Mouse (Mus musculus) layer of hippocampus, adult 11-12 months (tissue): ENCODE data around the gene Asnsd1.
"Not testable (repeated sequence)": the region's sequence is repeated elsewhere in the genome, so short reads cannot be mapped to it uniquely, and the experiment has no call there.

Source experiments
- DNase-seq: peaks from one replicate; pipeline ENCODE4 v3.0.0; 2022; ENCODE audit warnings: low spot score

The Asnsd1 gene

GRCm38 (mm10) chr1:53352327-53353261 is at the start of gene Asnsd1, which contains the start of the genes Asdurf and Gm28551:
Gene Asnsd1 (minus strand): TSS chr1:53352752.
Gene Asdurf (minus strand): TSS chr1:53352619.
Gene Gm28551 (minus strand): TSS chr1:53352667.
- DNase-seq = peak; percentile 98

GRCm38 (mm10) chr1:53393936-53394760 is 41.6 kb upstream of the Asnsd1 start:
- DNase-seq = peak; percentile 3

- DNase-seq = no peak
These were observed 36.2 kb upstream of the Asnsd1 start for GRCm38 (mm10) chr1:53388762-53389161.

GRCm38 (mm10) chr1:53384085-53384688 is 31.6 kb upstream of the Asnsd1 start:
- no peak for DNase-seq

GRCm38 (mm10) chr1:53377731-53378130 is 25.2 kb upstream of the Asnsd1 start:
- no peak for DNase-seq

GRCm38 (mm10) chr1:53375965-53376364 is 23.4 kb upstream of the Asnsd1 start:
- not testable (repeated sequence) for DNase-seq

- no peak for DNase-seq
These were observed 6.4 kb upstream of the Asnsd1 start for GRCm38 (mm10) chr1:53358988-53359387.

- DNase-seq = no peak
These were observed 11.5 kb downstream of the Asnsd1 start for GRCm38 (mm10) chr1:53341071-53341470.

GRCm38 (mm10) chr1:53337403-53337802 is 15.1 kb downstream of the Asnsd1 start:
- DNase-seq = not testable (repeated sequence)

- DNase-seq = no peak
These were observed 17.1 kb downstream of the Asnsd1 start for GRCm38 (mm10) chr1:53335465-53335864.

- not testable (repeated sequence) for DNase-seq
These were observed 19.0 kb downstream of the Asnsd1 start for GRCm38 (mm10) chr1:53333527-53333926.

- no peak for DNase-seq
These were observed 27.6 kb downstream of the Asnsd1 start for GRCm38 (mm10) chr1:53324827-53325494.

- no peak for DNase-seq
These were observed 28.3 kb downstream of the Asnsd1 start for GRCm38 (mm10) chr1:53324277-53324676.

- no peak for DNase-seq
These were observed 29.3 kb downstream of the Asnsd1 start for GRCm38 (mm10) chr1:53323254-53323653.

GRCm38 (mm10) chr1:53321662-53322344 is 30.7 kb downstream of the Asnsd1 start:
- no peak for DNase-seq

- peak; percentile 85 for DNase-seq
These were observed 39.3 kb downstream of the Asnsd1 start, which contains the start of gene Osgepl1 for GRCm38 (mm10) chr1:53312989-53313967. Gene Osgepl1 (plus strand): TSS chr1:53313624.

- no peak for DNase-seq
These were observed 52.0 kb downstream of the Asnsd1 start for GRCm38 (mm10) chr1:53300506-53300905.

GRCm38 (mm10) chr1:53296581-53297383 is 55.8 kb downstream of the Asnsd1 start, which contains the start of the genes Pms1, Ormdl1 and Gm28778:
Gene Pms1 (minus strand): TSS chr1:53297018.
Gene Ormdl1 (plus strand): TSS chr1:53297095.
Gene Gm28778 (plus strand): TSS chr1:53297111.
- peak; percentile 96 for DNase-seq
